23 mouse cellular contexts compared by ENCODE assay signal in genomic region chr13:82974210-82974811, GRCm38 (mm10).
DNase-seq lines count a peak whose midpoint lies in the region; ATAC-seq and TF ChIP-seq lines count a peak whose summit lies in the region.
"Had no signal": no experiment of that assay in that cellular context is flagged by ENCODE, and none has a peak within 500 bp of the region (broad histone marks: within the 10 kb centered on the region; RNA-seq: fewer than 3 reads in every experiment).

No protein-coding gene starts in this region.

- H3K9ac ChIP-seq in forebrain, embryonic 14.5 days (ENCODE audit: low read length) = no peak overlapping the region
- H3K9ac ChIP-seq in forebrain, embryonic 11.5 days (ENCODE audit: low read length) = no peak overlapping the region
- H3K9ac ChIP-seq in forebrain, postnatal 0 days = no peak overlapping the region
- H3K9ac ChIP-seq: embryonic facial prominence, embryonic 12.5 days; heart, embryonic 13.5 days; hindbrain, embryonic 12.5 days had no signal

- TF ChIP-seq CTCF in forebrain, postnatal 0 days (IDR thresholded peaks at IDR 0.05; ENCODE audit: low read depth) = no peak

- no peaks in the 10 kb centered on the region for H3K9me3 ChIP-seq in forebrain, embryonic 14.5 days (replicated peaks; ENCODE audit: control insufficient read depth, low read length)
- no peaks in the 10 kb centered on the region for H3K9me3 ChIP-seq in forebrain, embryonic 11.5 days (ENCODE audit: control insufficient read depth, low read length)
- no peaks in the 10 kb centered on the region for H3K9me3 ChIP-seq in forebrain, postnatal 0 days (ENCODE audit: low read length)
- H3K9me3 ChIP-seq: embryonic facial prominence, embryonic 12.5 days; heart, embryonic 13.5 days; hindbrain, embryonic 12.5 days had no signal

- no peak overlapping the region for H3K4me2 ChIP-seq in forebrain, embryonic 14.5 days (ENCODE audit: low read length)
- H3K4me2 ChIP-seq in forebrain, embryonic 11.5 days (ENCODE audit: low read depth, low read length, severe bottlenecking) = no peak overlapping the region
- H3K4me2 ChIP-seq in forebrain, postnatal 0 days (ENCODE audit: low read depth) = no peak overlapping the region
- H3K4me2 ChIP-seq: embryonic facial prominence, embryonic 12.5 days; heart, embryonic 13.5 days; hindbrain, embryonic 12.5 days had no signal

- H3K4me1 ChIP-seq in forebrain, embryonic 14.5 days (ENCODE audit: control insufficient read depth, insufficient read depth, low read length) = no peaks in the 10 kb centered on the region
- no peaks in the 10 kb centered on the region for H3K4me1 ChIP-seq in forebrain, embryonic 11.5 days (replicated peaks; ENCODE audit: control insufficient read depth, insufficient read depth, low read length)
- H3K4me1 ChIP-seq in forebrain, postnatal 0 days (ENCODE audit: insufficient read depth) = no peaks in the 10 kb centered on the region
- H3K4me1 ChIP-seq: embryonic facial prominence, embryonic 12.5 days; heart, embryonic 13.5 days; hindbrain, embryonic 12.5 days had no signal

- 84% methylated on average over 1 of the region's 1 CpGs for WGBS in forebrain, embryonic 14.5 days
- 90% methylated on average over 1 of the region's 1 CpGs for WGBS in forebrain, embryonic 11.5 days
- 69% methylated on average over 1 of the region's 1 CpGs for WGBS in forebrain, postnatal 0 days

- no peaks in the 10 kb centered on the region for H3K36me3 ChIP-seq in forebrain, embryonic 14.5 days (ENCODE audit: control insufficient read depth, insufficient read depth, low read length)
- H3K36me3 ChIP-seq in forebrain, embryonic 11.5 days (ENCODE audit: control insufficient read depth, insufficient read depth, low read length) = no peaks in the 10 kb centered on the region
- no peaks in the 10 kb centered on the region for H3K36me3 ChIP-seq in forebrain, postnatal 0 days (ENCODE audit: insufficient read depth)
- H3K36me3 ChIP-seq: embryonic facial prominence, embryonic 12.5 days; heart, embryonic 13.5 days; hindbrain, embryonic 12.5 days had no signal

- no peak overlapping the region for H3K4me3 ChIP-seq in forebrain, embryonic 14.5 days (ENCODE audit: low read depth, low read length)
- no peak overlapping the region for H3K4me3 ChIP-seq in forebrain, embryonic 11.5 days (ENCODE audit: low read depth, low read length)
- H3K4me3 ChIP-seq in forebrain, postnatal 0 days (ENCODE audit: low read depth, low read length) = no peak overlapping the region
- H3K4me3 ChIP-seq: embryonic facial prominence, embryonic 12.5 days; heart, adult 2 months; heart, embryonic 13.5 days; hindbrain, embryonic 12.5 days had no signal

- H3K27ac ChIP-seq in forebrain, embryonic 14.5 days (ENCODE audit: low read depth, low read length) = no peak overlapping the region
- no peak overlapping the region for H3K27ac ChIP-seq in forebrain, embryonic 11.5 days (ENCODE audit: low read depth, low read length)
- no peak overlapping the region for H3K27ac ChIP-seq in forebrain, postnatal 0 days (ENCODE audit: low read depth, low read length)
- H3K27ac ChIP-seq: embryonic facial prominence, embryonic 12.5 days; heart, adult 2 months; heart, embryonic 13.5 days; hindbrain, embryonic 12.5 days had no signal

- no peaks in the 10 kb centered on the region for H3K27me3 ChIP-seq in forebrain, embryonic 14.5 days (replicated peaks; ENCODE audit: control insufficient read depth, insufficient read depth, low read length)
- H3K27me3 ChIP-seq in forebrain, embryonic 11.5 days (ENCODE audit: control insufficient read depth, insufficient read depth, low read length) = no peaks in the 10 kb centered on the region
- H3K27me3 ChIP-seq in forebrain, postnatal 0 days (ENCODE audit: insufficient read depth, low read length) = no peaks in the 10 kb centered on the region
- H3K27me3 ChIP-seq: CH12.LX; embryonic facial prominence, embryonic 12.5 days; heart, embryonic 13.5 days; hindbrain, embryonic 12.5 days; Patski had no signal

- peak; percentile 63 for ATAC-seq in forebrain, embryonic 14.5 days
- ATAC-seq in forebrain, embryonic 11.5 days (replicated peaks; ENCODE audit: low FRiP score) = no peak
- peak; percentile 53; the same call in 1 of the 2 replicates for ATAC-seq in forebrain, postnatal 0 days
- ATAC-seq: activated CD4-positive, CD25-positive, alpha-beta regulatory T cell, adult 4 months; hindbrain, embryonic 16.5 days; inflammation-experienced regulatory T-cells, adult 6 months; intestine, postnatal 0 days; Patski had no signal

- DNase-seq in forebrain, embryonic 14.5 days (ENCODE audit: low spot score) = peak; percentile 44
- DNase-seq in forebrain, embryonic 11.5 days (ENCODE audit: low spot score) = no peak
- peak; percentile 14 for DNase-seq in layer of hippocampus, adult 9-11 months
- DNase-seq in layer of hippocampus, postnatal 10 days (ENCODE audit: low spot score in 2 of 2) = no peak
- peak; percentile 22 for DNase-seq in forebrain, postnatal 0 days
- DNase-seq in embryo, embryonic 11 days = no peak
- DNase-seq in kidney, adult 11 months = no peak
- DNase-seq: adrenal gland, postnatal 14 days; cerebellum, adult 11 months; cerebellum, adult 8-10 months; cerebellum, postnatal 14 days; gastrocnemius, postnatal 14 days; heart, adult 2 months; heart, postnatal 4 days had no signal

Comparison
In these comparisons a context has a peak if more than half of its experiments do, and no peak if none do; other contexts are left out.
1. DNase-seq: peak in forebrain, embryonic 14.5 days (single experiment), layer of hippocampus, adult 9-11 months (single experiment) and forebrain, postnatal 0 days (single experiment); none in forebrain, embryonic 11.5 days (single experiment), layer of hippocampus, postnatal 10 days (0 of 2), embryo, embryonic 11 days (single experiment) and kidney, adult 11 months (single experiment).